Comparison of ENCODE assay signal across 11 mouse cellular contexts in the genomic region with DNA sequence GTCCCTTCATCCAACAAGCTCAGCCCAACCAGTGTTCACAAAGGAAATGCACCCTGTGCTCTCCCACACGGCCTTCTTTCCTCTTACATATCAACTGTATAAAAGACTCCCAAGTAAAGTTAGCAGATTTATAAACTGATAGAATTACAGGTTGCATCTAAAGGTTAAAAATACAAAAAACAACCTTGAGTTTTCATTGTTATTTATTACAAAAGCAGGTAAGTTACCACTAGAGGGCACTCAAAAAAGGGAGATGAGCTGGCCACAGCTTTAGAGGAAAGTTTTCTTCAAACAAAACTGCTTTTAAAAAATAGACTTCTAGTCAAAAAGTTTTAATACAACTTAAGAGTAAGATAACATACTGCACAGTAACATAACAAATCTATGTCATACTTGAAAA. TPM values are rescaled to one million over a fixed set of nuclear protein-coding genes. Genes with fewer than 3 reads are reported as not detected.
A peak's percentile ranks its signal among the peaks of the same experiment; 100 is the strongest.
DNase-seq lines count a peak whose midpoint lies in the region; ATAC-seq lines count a peak whose summit lies in the region.
"Had no signal": no experiment of that assay in that cellular context is flagged by ENCODE, and none has a peak within 500 bp of the region (broad histone marks: within the 10 kb centered on the region; RNA-seq: fewer than 3 reads in every experiment).

No protein-coding gene starts in this region.

- peak; percentile 38 for DNase-seq in kidney, adult 9 months
- peak; percentile 72 for DNase-seq in 3T3-L1 (ENCODE audit: low read depth, low spot score)
- DNase-seq in CD4-positive, CD25-positive, alpha-beta regulatory T cell, adult 2 months (ENCODE audit: low read depth, low spot score): peak; percentile 72
- no peak for DNase-seq in urinary bladder, postnatal 10 days (ENCODE audit: low spot score)
- DNase-seq in kidney, postnatal 25 days: no peak
- DNase-seq: adrenal gland, postnatal 10 days; cerebellum, postnatal 14 days had no signal

- WGBS in kidney, embryonic 15.5 days: 17% methylated on average over 1 of the region's 1 CpGs

- no peak for ATAC-seq in kidney, embryonic 15.5 days (replicated peaks; ENCODE audit: low FRiP score)
- ATAC-seq in common myeloid progenitor, adult 5-6 weeks (replicated peaks; ENCODE audit: low read depth, poor library complexity, severe bottlenecking): 0 out of 2 replicates have a peak, but pooled peaks have one; percentile 39
- ATAC-seq: forebrain, embryonic 16.5 days had no signal

- H3K9ac ChIP-seq in kidney, embryonic 15.5 days: no peak overlapping the region
- H3K9ac ChIP-seq: neural tube, embryonic 13.5 days had no signal

- H3K27me3 ChIP-seq in kidney, embryonic 15.5 days: no peaks in the 10 kb centered on the region
- H3K27me3 ChIP-seq: neural tube, embryonic 13.5 days had no signal

- no peaks in the 10 kb centered on the region for H3K4me1 ChIP-seq in kidney, embryonic 15.5 days

- no peaks in the 10 kb centered on the region for H3K9me3 ChIP-seq in kidney, embryonic 15.5 days (replicated peaks)
- H3K9me3 ChIP-seq: neural tube, embryonic 13.5 days had no signal

- peaks cover 55% of the 10 kb centered on the region for H3K36me3 ChIP-seq in kidney, embryonic 15.5 days

- no peak overlapping the region for H3K27ac ChIP-seq in kidney, embryonic 15.5 days
- H3K27ac ChIP-seq: neural tube, embryonic 13.5 days had no signal

- no peak overlapping the region for H3K4me3 ChIP-seq in kidney, embryonic 15.5 days (replicated peaks)
- H3K4me3 ChIP-seq: neural tube, embryonic 13.5 days had no signal

- no peak overlapping the region for H3K4me2 ChIP-seq in kidney, embryonic 15.5 days
- H3K4me2 ChIP-seq: neural tube, embryonic 13.5 days had no signal

RNA-seq across cellular contexts. Expression of a gene that starts 7.5 kb away (rescaled TPM):
- polyA plus RNA-seq in kidney, embryonic 15.5 days (2015; fragmentation: Nextera tagmentation; extraction: Ambion mirVana): 73.8 and 76.3 TPM in 2 replicates
- total RNA-seq in common myeloid progenitor, adult 5-6 weeks (2017): 33.4 and 39.1 TPM in 2 replicates

RNA-seq across cellular contexts. Expression of a gene that starts 31.6 kb away (rescaled TPM):
- polyA plus RNA-seq in kidney, embryonic 15.5 days (2015; fragmentation: Nextera tagmentation; extraction: Ambion mirVana): 38.5 and 41.2 TPM in 2 replicates
- 22.3 and 22.7 TPM in 2 replicates for total RNA-seq in common myeloid progenitor, adult 5-6 weeks (2017)

RNA-seq across cellular contexts. Expression of a gene that starts 31.7 kb away (rescaled TPM):
- polyA plus RNA-seq in kidney, embryonic 15.5 days (2015; fragmentation: Nextera tagmentation; extraction: Ambion mirVana): 0.46 and 0.78 TPM in 2 replicates
- 1.1 and 2.3 TPM in 2 replicates for total RNA-seq in common myeloid progenitor, adult 5-6 weeks (2017)

Comparison
In these comparisons a context has a peak if more than half of its experiments do, and no peak if none do; other contexts are left out.
1. DNase-seq: peak in kidney, adult 9 months (single experiment), 3T3-L1 (single experiment) and CD4-positive, CD25-positive, alpha-beta regulatory T cell, adult 2 months (single experiment); none in urinary bladder, postnatal 10 days (single experiment) and kidney, postnatal 25 days (0 of 2).